Mouse (Mus musculus): ENCODE results near the gene Ccdc142.

The Ccdc142 gene

DNA sequence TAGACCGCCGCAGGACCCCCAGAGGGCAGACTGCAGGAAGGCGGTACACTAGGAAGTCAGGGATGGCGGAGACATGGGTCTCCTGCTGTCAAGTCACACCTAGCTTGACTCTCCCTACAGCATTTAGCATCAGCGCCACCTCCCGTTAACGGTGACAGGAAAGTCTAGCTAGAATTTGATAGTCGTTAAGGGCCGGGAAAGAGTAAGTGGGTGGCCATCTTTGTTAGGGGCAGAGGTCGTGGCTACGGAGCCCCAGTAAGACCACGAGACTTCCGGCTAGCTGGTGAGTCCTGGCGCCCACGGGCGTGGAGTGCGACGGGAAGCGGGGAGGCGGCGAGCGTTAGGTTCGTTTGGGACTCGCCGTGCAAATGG is at the start of gene Ccdc142, which contains the start of gene Gm42688:
Ccdc142 (plus strand) TSS at position 286 of the 372 bp plus-strand sequence.
Gm42688 (plus strand) TSS at position 302 of the 372 bp plus-strand sequence.
- peak; percentile 98 for DNase-seq (ENCODE audit: low read depth, low spot score)

DNA sequence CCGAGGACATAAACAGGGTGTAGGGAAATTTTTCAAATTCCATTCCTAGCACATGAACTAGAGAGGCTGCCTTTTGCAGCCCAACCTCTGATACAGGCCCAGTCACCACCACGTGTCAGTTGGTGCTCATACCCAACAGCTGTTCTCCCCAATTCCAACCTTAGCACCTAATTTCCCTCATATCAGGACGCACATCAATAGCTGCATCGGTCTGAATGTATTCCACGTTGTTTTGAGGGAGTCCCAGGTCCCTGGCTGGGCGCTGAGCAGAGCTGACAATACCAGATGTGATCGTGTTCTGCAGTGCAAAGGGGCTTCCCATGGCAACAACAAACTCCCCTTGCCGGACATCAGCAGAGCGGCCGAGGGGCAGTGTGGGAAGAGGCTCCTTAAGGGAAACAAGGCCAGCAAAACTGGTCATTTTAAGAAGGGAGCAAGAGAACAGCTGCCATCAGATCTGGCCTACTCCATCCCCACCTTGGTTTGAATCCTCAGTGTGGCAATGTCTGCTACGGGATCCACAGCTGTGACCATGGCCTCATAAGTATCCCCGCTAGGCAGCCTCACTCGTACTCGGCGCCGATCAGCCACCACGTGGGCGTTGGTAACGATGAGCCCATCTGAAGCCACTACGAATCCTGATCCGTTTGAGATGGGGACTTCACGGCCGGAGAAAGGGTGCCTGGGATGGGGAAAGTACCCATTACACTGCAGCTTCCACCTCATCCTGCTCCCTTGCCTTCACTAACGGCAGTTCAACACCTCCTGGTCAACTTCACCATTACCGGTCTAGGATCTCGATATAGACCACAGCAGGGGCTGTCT is 48.1 kb upstream of the Ccdc142 start:
- peak; percentile 63 for DNase-seq (ENCODE audit: low read depth, low spot score)

DNA sequence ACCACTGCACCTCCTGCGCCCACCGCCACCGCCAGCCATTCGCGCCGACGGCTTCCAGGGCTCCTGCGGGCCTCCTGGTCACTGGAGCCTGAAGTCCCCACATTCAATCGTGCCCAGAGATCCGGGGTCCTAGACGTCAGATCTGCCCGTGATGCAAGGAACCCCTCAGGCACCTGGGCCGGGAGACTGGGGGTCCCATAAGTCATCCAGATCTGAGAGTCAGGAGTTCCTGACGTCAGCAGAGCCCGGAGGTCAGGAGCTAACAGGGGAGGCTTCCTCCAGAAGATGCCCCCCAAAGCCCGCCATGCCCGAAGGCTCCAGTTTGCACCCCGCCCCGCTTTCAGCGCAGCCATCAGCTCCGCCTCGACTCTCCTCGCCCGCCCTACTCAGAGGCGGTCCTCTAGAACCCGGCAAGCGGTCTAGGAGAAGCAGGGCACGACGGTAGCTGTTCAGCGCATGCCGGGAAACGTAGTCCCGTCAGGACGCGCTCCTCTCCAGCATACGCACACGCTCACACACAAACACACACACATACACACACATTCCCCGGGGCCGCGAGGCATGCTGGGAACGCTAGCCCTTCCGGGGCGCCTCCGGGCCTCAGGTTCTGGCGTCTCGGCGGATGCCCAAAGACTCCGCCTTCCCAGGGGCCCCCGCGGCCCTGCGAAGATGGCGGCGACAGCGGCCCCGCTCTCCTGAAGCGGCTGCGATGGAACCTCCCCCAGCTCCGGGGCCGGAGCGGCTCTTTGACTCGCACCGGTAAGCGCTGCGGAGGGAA is 47.1 kb upstream of the Ccdc142 start, which contains the start of gene Aup1:
Aup1 (plus strand) TSS at position 448 of the 778 bp plus-strand sequence.
- peak; percentile 100 for DNase-seq (ENCODE audit: low read depth, low spot score)

DNA sequence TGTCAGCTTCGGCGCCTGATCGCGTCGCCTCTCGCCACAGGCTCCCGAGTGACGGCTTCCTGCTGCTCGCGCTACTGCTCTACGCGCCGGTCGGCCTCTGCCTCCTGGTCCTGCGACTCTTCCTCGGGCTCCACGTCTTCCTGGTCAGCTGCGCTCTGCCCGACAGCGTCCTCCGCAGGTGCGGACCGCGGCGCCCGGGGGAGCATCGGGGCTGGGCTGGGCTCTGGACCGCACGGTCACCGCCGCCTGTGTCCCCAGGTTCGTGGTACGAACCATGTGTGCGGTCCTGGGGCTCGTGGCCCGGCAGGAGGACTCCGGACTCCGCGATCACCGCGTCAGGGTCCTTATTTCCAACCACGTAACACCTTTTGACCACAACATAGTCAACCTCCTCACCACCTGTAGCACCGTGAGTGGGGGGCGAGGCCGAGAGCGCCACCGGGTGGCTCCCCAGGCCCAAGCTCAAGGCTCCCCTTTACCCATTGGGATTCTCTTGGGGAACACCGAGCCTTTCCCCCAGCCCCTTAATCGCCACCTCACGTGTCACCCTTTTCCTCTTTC is 46.5 kb upstream of the Ccdc142 start, which contains the start of gene Htra2:
Htra2 (minus strand) TSS at position 403 of the 561 bp plus-strand sequence.
- peak; percentile 24 for DNase-seq (ENCODE audit: low read depth, low spot score)

DNA sequence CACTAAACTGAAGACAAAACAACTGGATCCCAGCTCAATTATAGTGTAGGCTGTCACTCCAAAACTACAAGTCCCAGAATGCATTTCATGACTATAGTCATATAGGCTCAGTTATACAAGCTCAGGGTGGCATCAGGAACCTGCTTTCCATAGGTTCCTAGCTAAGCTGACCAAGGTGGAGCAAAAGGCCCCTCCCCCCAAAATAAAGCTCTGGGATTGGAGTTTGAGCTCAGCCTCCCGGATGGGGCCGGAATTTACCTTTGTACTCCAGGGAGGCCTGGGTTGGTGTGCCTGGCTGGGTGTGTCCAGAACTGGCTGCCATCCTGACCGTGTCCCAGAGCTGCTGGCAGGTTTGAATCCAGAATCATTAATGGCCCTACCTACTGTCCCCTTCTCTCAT is 43.6 kb upstream of the Ccdc142 start, which contains the start of gene Dqx1:
Dqx1 (plus strand) TSS at position 55 of the 400 bp plus-strand sequence.
- DNase-seq (ENCODE audit: low read depth, low spot score): peak; percentile 78

DNA sequence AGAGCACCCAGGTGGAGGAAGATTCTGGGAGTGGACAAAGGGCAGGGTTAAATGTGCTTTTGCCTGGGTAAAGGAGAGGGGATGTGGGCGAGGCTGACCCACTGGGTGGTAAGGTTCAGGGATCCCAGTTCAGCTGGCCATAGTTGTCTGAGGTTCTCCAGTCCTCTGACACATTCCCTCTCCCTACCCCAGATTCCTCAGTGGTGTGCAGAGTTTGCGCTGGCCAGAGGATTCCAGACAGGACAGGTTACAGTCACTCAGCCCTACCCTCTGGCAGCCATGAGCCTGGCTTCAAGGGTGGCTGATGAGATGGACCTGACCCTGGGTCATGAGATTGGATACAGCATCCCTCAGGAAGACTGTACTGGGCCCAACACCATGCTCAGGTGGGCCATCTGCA is 42.7 kb upstream of the Ccdc142 start:
- DNase-seq (ENCODE audit: low read depth, low spot score): no peak

DNA sequence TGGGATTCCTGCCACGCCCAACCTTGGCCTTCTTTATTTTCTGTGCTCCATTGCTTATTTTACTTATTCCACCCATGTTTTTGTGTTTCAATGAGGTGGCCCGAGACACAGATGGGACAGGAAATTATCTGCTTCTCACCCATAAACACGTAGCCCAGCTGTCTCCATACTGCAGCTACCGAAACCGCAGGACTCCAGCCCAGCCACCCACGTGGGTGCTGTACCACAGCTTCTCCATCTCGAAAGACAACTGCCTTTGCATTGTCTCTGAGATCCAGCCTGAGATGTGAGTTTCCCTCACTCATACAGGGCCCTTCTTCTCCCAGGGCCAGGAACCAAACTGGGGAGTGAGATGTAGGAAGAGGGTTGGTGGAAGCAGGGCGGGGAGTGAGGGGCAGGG is 35.4 kb upstream of the Ccdc142 start:
- DNase-seq (ENCODE audit: low read depth, low spot score): no peak

DNA sequence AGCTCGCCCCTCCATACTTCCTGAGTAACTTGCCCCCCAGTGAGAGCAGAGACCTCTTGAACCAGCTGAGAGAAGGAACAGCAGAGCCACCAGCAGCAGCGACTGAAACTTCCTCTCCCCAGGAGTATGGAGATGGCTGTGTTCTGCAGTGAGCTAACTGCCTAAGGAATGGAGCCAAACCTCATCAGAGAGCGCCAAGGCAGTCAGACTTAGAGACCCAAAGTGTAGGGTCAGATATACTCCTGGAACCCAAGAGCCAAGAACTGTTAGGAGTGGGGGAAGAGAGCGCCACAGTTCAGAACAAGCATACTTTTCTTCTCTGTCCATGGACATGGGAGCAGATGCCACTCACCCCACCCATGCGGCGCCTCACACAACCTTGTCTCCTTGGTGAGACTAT is 35.0 kb upstream of the Ccdc142 start:
- no peak for DNase-seq (ENCODE audit: low read depth, low spot score)

DNA sequence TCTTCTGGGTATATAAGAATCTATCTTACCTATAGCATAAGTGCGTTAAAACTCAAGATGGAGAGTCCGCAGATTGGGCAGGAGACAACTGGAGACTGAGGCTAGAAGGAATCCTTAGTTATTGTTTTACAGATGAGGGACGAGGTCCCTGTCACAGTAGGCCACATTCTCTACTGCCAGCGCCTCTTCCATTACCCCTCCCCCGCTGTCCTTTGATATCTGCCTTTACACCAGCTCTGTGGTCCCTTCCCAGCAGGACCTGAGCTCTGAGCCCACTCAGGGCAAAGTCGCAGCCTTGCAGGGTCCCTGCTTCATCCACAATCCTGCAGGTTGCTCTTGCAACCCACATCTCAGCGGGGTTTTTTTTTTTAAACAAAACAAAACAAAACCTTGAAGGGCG is 33.2 kb upstream of the Ccdc142 start:
- DNase-seq (ENCODE audit: low read depth, low spot score): no peak

DNA sequence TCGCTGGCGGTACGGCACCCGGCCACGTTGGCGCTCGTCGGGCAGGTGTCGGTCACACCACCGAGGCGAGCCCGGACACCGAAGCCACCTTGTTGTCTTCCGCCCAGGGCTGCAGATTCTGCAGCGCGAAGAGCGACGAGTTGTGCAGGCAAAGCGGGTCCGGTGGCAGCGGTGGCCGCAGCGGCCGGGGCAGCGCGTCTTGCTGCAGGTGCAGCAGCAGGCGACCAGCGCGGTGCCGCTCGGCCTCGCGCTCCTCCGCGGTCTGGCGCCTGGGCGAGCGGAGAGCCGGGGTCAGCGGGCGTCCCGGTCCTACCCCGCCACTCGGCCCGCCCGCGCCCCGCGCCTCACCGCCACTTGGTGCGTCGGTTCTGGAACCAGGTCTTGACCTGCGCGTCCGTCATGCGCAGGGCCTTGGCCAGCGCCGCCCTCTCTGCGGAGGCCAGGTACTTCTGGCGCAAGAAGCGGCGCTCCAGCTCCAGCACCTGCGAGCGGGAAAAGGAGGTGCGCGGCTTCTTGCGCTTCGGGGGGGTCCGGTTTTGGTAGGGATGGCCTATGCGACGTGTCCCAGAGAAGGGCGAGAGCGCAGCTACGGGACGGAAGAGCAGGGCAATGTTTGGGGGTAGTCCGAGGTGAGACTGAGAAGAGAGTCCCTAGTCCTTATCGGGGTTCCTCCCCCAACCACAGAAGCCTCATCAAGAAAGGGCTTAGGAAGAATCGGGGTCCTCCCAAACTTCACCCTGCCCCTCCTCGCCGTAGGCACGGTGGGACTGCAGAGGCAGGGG is 32.5 kb upstream of the Ccdc142 start:
- DNase-seq (ENCODE audit: low read depth, low spot score): no peak

DNA sequence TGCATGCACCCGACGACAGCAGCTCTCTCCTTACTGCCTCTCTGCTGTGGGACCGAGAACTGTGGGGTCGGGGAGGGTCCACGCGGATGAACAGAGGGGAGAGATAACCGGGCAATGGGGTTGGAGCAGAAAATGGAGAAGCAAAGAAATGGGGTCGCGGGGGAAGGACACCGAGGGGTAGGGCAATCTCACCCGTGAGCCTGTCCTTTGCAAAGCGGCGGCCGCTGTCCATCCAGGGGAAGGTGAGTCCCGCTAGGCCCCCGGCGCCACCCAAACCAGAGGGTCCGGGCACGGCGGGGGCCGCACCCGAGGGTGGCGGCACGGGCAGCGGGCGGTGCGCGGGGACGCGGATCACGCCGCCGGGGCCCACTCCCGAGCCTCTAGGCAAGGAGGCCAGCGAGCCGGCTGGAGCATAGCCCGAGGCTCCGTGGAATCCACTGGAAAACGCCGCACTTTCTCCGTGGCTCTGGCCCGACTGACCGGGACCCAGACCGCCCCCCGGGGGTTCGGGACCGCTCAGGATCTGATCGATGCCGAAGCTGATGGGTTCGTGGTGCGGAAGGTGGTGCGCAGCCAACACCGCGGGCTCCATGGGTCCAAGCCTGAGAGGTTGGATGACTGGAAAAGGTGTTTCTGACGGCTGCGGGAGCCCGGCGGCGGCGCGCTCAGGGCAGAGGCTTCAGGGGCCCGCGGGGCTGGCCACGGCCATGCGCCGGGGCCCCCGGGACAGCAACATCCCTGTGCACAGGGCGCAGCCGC is 31.7 kb upstream of the Ccdc142 start:
- DNase-seq (ENCODE audit: low read depth, low spot score): no peak

DNA sequence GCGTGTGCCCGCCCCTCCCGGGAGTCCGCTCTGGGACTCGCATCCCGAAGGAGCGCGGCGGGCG is 31.3 kb upstream of the Ccdc142 start, which contains the start of gene Tlx2:
Tlx2 (minus strand) TSS at position 47 of the 64 bp plus-strand sequence.
- no peak for DNase-seq (ENCODE audit: low read depth, low spot score)

DNA sequence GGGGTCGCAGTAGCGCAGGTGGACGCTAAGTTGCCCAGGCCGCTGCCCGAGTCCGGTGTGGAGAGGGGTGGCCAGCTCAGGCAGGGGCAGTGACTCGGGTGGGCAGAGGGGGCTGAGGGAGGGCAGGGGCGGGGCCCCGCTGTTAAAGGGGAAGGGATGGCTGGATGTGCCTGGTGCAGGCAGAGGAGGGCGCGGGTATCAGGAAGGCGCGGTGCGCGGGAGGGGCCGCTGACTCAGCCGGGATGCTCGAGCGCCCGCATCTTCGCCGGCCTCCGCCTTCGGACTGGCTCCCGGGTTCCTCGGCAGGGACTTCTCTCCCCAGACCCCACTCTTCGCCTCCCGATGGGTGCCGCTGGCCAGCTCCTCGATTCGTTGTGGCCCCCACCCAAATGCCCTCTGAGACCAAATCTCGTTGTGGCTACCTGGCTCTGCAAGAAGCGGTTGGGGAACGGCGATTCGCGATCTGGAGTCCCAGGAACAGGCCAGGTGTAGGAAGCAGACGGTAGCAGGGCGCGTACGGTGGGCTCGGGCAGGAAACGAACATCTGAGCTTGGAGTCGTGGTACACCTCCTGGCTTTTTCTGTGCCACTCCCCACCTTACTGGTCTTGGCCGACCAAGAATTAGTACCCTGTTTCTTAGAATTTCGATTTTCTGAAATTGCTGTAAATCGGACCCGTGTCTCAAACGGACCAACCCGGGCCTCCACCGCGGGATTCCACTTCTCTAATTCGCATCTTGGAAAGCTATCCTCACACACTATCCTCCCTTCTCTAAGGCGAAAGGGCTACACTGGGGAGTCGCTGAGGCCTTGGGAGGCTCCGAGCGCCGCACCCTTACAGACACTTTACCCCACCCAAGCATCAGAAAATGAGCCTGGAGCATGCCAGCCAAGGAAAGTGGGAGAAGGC is 30.8 kb upstream of the Ccdc142 start:
- no peak for DNase-seq (ENCODE audit: low read depth, low spot score)

DNA sequence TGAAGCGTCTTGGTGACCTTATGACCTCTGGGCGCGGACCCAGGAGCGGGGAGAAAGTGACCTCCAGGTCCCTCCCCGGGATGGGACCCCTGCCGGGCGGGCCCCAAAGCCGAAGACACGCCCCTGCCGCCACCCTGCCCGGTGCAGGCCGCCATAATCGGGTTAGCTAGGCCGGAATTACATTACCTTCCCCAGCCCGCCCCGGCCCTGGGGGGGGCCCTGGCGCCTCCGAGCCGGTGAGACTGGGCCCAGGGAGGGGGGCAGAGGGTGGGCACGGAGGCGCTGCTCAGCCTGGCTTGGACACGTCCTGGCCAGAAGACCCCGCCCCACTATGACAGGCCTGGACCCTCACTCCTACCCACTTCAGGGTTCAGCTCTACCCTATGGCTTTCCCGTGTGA is 30.2 kb upstream of the Ccdc142 start:
- DNase-seq (ENCODE audit: low read depth, low spot score): no peak

DNA sequence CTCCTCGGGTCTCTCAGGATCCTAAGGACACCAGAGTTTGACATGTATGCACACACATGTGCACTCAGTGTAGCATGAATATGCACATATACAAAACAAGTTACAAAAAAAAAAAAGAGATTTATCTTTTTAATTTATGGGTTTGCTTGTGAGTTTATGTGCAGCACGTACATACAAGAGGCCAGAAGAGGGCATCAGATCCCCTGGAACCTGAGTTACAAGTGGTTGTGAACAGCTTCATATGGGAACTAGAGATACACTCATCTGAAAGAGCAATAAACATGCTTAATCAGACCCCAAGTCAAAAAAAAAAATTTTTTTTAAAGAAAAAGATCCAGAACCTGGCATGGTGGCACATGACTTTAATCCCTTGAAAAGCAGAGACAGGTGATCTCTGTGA is 26.4 kb upstream of the Ccdc142 start:
- DNase-seq (ENCODE audit: low read depth, low spot score): peak; percentile 22

DNA sequence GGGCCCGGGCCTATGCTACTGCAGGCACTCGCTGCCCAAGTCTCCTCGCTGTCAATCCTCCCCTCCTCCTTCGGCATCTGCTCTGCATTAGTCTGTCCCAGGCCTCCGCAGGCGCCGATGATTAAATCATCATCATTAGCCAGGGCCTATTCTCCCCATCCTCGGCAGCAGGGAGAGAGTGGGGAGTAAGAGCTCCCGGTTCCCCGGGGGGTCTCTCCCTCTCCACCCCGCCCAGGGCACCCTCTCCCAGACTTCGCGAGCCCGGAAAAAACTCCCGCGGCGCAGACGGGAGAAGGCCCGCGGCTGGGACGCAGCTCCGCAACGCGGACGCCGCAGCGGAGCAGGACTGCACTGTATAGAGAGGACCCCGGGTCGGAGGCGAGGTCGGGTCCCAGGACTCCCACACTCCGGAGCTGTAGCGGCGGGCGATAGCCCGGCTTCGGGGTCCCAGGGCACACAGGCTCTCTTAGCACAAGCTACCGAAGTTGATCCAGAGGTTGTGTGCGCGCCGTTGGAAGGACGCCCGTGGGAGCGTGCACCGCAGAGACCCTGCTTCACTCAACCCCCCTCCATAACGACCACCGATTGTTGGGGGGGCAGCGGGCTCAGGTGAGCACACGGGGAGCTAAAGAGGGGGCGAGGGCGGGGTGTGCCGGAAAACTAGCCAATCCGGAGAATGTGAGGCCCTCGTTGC is 23.6 kb upstream of the Ccdc142 start, which contains the start of gene Pcgf1:
Pcgf1 (plus strand) TSS at position 240 of the 694 bp plus-strand sequence.
- DNase-seq (ENCODE audit: low read depth, low spot score): peak; percentile 99

DNA sequence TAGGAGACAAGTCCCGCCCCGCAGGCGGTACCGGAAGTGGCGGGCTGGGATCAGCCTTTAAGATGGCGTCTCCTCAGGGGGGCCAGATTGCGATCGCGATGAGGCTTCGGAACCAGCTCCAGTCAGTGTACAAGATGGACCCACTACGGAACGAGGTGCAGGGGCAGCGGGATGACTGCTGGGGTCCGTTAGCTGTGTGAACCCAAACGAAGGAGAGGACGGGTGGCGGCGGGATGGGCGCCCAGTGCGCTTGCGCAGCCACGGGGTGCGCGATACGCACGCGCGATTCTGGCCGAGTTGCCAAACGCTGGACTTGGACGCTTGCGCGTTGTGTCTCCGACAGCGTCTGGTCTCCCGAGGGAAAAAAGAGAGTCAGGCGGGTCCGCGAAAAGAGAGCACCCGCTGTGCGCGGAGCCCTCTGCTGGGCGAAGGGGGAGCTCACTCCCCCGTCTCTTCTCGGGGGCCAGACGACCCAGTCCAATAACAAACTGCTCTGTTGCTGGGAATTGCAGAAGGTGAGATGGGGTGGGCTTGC is 23.0 kb upstream of the Ccdc142 start:
- DNase-seq (ENCODE audit: low read depth, low spot score): peak; percentile 96

DNA sequence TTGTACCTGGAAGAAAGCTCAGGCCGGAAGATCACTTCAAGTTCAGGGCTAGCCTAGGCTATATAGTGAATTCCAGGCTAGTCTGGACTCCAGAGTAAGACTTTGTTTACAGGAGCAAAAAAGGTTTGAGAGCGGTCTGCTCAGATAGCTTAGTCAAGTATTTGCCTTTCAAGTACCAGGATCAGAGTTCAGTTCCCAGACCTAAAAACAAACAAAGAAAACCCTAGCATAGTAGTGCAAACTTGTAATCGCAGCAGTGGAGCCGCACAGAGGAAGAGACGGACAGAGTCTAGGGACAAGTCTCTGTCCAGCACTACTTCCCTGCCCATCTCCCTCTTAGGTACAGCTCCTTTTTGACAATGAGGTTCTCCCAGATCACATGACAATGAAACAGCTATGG is 21.2 kb upstream of the Ccdc142 start:
- no peak for DNase-seq (ENCODE audit: low read depth, low spot score)

DNA sequence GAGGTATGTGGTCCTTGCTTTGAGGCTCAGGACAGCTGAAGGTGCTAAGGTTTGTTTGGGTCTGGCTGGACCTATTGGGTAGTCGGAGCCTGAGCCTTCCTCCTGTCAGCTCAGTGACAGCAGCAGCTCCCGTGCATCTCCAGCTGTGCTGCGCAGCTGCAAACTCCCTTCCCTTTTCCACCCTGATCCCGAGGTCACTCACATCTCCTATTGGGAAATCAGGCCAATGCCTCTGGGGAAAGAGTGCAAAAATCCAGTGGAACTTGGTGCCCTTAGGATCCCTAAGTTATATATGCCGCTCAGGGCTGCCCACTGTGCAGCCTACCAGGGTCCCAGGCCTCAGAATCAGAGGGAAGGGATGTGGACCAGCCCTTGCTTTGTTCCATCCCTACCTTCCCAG is 17.9 kb upstream of the Ccdc142 start:
- no peak for DNase-seq (ENCODE audit: low read depth, low spot score)

All from brain, adult 2 months (tissue).